Mouse (Mus musculus): ENCODE data around the gene Hyal2. TPM values are rescaled to one million over a fixed set of nuclear protein-coding genes. Genes with fewer than 3 reads are reported as not detected.
A peak's percentile ranks its signal among the peaks of the same experiment; 100 is the strongest.

The Hyal2 gene
- total RNA-seq, 1 experiment from 2014 or later, result 7.2 TPM

- ATAC-seq (replicated peaks; ENCODE audit: low read depth, poor library complexity, severe bottlenecking), result no peak
Measured at GRCm38 (mm10) chr9:107606591-107606990, 38.8 kb downstream of the Hyal2 start.

DNA sequence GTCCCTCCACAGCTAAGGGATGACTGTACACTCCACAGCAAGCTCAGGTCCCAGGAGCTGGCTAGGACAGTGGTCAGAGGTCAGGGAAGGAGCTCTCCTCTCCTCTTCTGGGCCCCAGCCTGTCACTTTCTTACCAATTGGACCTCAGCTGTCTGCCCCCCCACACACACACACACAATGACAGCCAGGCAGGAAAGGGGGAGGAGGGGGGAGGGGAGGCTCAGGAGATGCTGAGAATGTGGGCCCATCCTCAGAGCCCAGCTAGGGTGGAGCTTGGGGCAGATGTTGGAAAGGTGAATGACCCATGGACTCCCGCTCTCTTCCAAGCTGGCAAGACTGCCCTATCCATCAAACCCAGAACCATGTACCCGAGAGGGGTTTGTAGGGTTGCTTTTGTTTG, 39.3 kb downstream of the Hyal2 start:
- no peak for ATAC-seq (replicated peaks; ENCODE audit: low read depth, poor library complexity, severe bottlenecking)

DNA sequence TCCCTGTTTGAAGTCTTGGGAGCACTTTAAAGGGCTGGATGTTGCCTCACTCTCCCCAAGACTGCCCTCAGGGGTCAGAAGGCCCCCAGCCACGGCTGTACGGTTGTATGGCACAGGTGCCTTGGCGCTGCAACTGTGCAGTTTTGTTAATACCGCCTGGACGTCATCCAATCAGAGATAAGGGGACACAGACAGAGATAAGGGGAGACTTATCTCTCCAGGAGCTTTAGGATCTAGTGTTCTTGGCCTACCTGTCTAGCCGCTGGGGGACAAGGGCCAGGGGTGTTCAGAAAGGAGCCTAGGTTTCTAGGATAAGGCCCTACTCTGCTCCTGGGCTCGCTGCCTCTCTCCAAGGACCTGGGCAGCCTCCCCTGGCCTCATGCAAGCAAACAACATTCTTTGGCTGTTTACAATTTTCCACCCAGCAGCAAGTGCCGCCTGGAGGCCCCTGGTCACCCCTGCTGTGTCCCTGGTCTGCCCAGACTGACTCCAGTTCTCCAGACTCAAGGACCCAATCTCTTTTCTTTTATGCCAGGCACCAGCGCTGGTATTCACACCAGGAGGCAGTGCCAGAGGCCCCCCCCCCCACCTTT, 40.0 kb downstream of the Hyal2 start:
- ATAC-seq (replicated peaks; ENCODE audit: low read depth, poor library complexity, severe bottlenecking), result no peak

DNA sequence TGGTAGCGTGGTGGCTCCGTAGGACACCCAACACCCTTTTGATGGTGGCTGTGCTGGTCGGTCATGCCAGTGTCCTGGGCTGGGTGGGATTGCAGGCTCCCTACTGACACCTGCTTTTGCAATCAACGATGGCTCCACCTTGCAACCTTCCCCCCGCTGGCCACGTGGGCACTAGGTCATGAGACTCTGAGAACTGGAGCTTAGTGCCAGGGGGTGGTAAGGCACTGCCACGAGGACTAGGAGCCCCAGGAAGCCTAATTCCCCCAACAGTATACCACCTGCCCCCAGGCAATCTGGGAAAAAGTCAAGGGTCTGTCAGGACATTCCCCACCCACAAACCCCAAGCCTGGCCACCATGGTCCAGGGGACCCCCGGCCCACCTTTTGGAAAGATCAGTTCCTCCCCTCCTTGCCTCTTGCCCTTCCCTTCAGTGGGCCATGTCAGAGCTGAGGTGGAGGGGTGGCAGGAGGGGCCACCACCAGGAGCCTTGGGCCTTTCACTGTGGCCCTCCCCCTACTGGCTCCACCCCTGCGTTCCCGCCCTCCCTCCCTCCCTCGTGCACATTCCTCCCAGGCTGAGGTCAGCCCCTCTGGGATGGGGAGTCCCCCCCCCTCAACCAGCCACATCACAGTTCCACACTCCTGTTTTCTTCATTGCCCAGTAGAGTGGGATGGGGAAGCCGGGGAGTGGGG, 41.1 kb downstream of the Hyal2 start, which contains the start of gene Sema3b:
Gene Sema3b, minus strand, starts transcription at position 489 of the 692 bp plus-strand sequence.
- ATAC-seq (replicated peaks; ENCODE audit: low read depth, poor library complexity, severe bottlenecking), result no peak

DNA sequence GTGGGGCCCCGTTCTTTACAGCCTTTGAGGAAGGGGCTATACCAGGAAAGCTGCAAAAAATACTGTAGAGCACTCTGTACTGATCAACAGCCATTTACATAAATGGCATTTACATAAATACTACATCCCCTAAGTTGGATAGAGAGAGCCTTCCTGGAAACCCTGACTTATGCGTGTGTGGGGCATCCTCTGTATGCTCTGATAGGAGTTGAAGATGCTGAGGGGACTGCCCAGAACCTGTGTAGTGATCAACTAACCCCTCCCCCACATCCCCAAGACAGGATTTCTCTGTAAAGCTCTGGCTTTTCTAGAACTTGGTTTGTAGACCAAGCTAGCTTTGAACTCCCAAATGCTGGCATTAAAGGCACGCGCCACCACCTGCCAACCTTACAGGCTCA, 41.7 kb downstream of the Hyal2 start:
- no peak for ATAC-seq (replicated peaks; ENCODE audit: low read depth, poor library complexity, severe bottlenecking)

GRCm38 (mm10) chr9:107611456-107612190, 43.9 kb downstream of the Hyal2 start:
- ATAC-seq (replicated peaks; ENCODE audit: low read depth, poor library complexity, severe bottlenecking), result peak; percentile 6; the same call in 1 of the 2 replicates

DNA sequence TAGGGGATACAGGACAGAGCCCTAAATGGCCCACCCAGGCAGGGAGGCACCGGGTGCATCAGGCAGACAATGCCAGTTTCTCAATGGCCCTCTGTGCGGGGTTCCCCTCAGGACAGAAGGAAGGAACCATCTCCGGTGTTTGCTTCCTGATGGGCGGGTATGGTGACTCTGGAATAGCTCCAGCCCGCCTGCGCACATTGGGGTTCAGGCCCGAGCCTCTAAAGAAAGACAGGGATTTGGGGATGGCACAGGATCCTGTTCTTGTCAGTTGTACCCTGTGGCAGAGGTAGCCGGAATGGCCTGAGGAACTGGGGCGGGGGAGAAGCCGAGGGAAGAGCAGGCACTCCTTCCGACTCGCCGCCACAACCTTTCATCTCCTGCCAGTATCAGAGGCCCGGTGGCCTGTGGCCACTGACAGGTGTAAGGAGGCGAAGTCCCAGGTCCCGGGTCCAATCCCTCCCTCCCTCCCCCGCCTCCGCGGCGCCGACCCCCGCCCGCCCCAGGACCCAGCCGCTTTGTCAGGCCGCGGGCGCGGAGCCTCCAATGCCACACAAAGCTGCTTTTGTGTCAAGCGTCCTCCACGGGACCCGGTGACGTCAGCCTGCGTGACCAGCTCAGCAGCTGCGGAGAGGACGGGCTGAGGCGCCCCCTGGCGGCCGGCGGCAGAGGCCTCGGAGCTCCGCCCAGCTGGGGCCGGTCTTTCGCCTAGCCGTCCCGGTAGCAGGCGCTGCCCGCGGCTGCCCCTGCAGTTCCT, 44.6 kb downstream of the Hyal2 start:
- ATAC-seq (replicated peaks; ENCODE audit: low read depth, poor library complexity, severe bottlenecking), result peak; percentile 83

DNA sequence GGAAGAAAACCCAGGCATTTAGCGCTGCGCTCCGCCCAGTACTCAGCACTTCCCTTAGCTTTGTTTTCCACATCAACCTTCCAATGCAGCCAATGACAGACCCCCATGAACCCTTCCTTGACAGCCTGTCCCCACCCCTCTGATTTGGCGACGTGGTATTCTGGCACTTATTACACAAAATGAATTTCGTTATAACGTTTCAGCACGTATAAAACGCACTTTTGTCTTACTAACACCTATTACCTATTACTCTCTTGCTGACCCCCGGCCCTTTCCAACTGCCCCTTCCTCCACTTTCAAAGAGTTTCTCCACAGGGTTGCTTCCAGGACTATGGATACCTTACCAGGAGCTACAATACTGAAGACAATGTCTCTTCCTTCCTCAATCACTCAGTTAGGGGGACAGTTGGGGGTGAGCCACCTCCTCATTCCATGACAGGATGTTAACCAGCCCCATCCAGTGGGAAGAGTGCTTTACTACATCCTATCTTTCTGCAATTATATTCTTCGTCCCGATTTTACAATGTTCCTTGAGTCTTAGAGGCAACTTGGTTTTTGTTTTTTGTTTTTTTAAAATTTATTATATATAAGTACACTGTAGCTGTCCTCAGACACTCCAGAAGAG, 45.3 kb downstream of the Hyal2 start:
- no peak; the same call in 1 of the 2 replicates for ATAC-seq (replicated peaks; ENCODE audit: low read depth, poor library complexity, severe bottlenecking)

GRCm38 (mm10) chr9:107615035-107615434, 47.3 kb downstream of the Hyal2 start:
- no peak for ATAC-seq (replicated peaks; ENCODE audit: low read depth, poor library complexity, severe bottlenecking)

GRCm38 (mm10) chr9:107617461-107617860, 49.7 kb downstream of the Hyal2 start:
- ATAC-seq (replicated peaks; ENCODE audit: low read depth, poor library complexity, severe bottlenecking), result no peak

- no peak for ATAC-seq (replicated peaks; ENCODE audit: low read depth, poor library complexity, severe bottlenecking)
Measured at GRCm38 (mm10) chr9:107618098-107618497, 50.4 kb downstream of the Hyal2 start.

- peak; percentile 26; the same call in 1 of the 2 replicates for ATAC-seq (replicated peaks; ENCODE audit: low read depth, poor library complexity, severe bottlenecking)
Measured at GRCm38 (mm10) chr9:107618778-107619545, 51.2 kb downstream of the Hyal2 start.

DNA sequence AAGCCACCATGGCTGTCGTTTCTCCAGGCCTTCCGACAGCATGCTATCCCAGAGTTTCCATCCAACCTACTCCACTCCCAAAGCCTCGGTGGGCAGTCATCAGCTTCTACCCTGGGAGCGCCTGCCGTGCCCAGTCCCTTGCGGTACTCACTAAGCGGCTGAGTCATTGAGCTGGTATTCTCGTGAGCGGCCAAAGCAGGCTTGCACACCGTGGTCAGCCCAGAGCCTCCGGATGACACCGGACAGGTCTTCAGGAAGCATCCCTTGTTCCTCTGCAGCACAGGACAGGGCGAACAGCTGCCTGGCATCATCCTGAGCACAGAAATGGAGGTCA, 51.8 kb downstream of the Hyal2 start:
- ATAC-seq (replicated peaks; ENCODE audit: low read depth, poor library complexity, severe bottlenecking), result no peak

- ATAC-seq (replicated peaks; ENCODE audit: low read depth, poor library complexity, severe bottlenecking), result no peak
Measured at GRCm38 (mm10) chr9:107620954-107621353, 53.2 kb downstream of the Hyal2 start.

Other genes with a start within 250 kb of the Hyal2 start
- gene Hemk1, start 229.6 kb upstream of the Hyal2 start, total RNA-seq (2017), result 8.1 and 16.1 TPM in 2 replicates
- gene 6430571L13Rik, start 227.3 kb upstream of the Hyal2 start, total RNA-seq (2017), result 0.23 and 0.44 TPM in 2 replicates
- gene Cacna2d2, start 168.3 kb upstream of the Hyal2 start, total RNA-seq (2017), result 0.19 and 0.37 TPM in 2 replicates
- 15.1 and 17.2 TPM in 2 replicates for gene Tmem115, start 34.0 kb upstream of the Hyal2 start, total RNA-seq (2017)
- gene Cyb561d2, start 25.8 kb upstream of the Hyal2 start, total RNA-seq (2017), result 13.7 and 33.9 TPM in 2 replicates
- gene Nprl2, start 25.7 kb upstream of the Hyal2 start, total RNA-seq (2017), result 12.8 and 15.2 TPM in 2 replicates
- not detected in 2 replicates for gene Zmynd10, start 20.6 kb upstream of the Hyal2 start, total RNA-seq (2017)
- gene Rassf1, start 16.4 kb upstream of the Hyal2 start, total RNA-seq (2017), result 29.3 and 37.4 TPM in 2 replicates
- 11.8 and 14.8 TPM in 2 replicates for gene Tusc2, start 4.7 kb upstream of the Hyal2 start, total RNA-seq (2017)
- gene Hyal1, start 9.0 kb downstream of the Hyal2 start, total RNA-seq (2017), result 0.53 and 1.2 TPM in 2 replicates
- 13.3 TPM in 2 replicates for gene Naa80, start 10.9 kb downstream of the Hyal2 start, total RNA-seq (2017)
- gene Hyal3, start 12.9 kb downstream of the Hyal2 start, total RNA-seq (2017), result 0.87 and 3.9 TPM in 2 replicates
- gene Ifrd2, start 19.7 kb downstream of the Hyal2 start, total RNA-seq (2017), result 59.3 and 59.7 TPM in 2 replicates
- not detected in 2 replicates for gene Sema3b, start 41.3 kb downstream of the Hyal2 start, total RNA-seq (2017)
- gene Gnai2, start 67.4 kb downstream of the Hyal2 start, total RNA-seq (2017), result 319 and 345 TPM in 2 replicates
- not detected in 2 replicates for gene Slc38a3, start 101.6 kb downstream of the Hyal2 start, total RNA-seq (2017)
- not detected in 2 replicates for gene Gnat1, start 111.8 kb downstream of the Hyal2 start, total RNA-seq (2017)
- gene Sema3f, start 142.5 kb downstream of the Hyal2 start, total RNA-seq (2017), result 0.23 TPM in 1 of 2 replicates, not detected in the other
- 188 and 222 TPM in 2 replicates for gene Rbm5, start 203.1 kb downstream of the Hyal2 start, total RNA-seq (2017)

All from common myeloid progenitor, adult 5-6 weeks (primary cell).